Mouse (Mus musculus) B cell, adult 62 days (primary cell): ENCODE data around the gene Fam227a. TPM values are rescaled to one million over a fixed set of nuclear protein-coding genes. Genes with fewer than 3 reads are reported as not detected.

Source experiments
- total RNA-seq: library from RNA; stranded (reverse); gene quantifications from 4 replicates; pipeline ENCODE4 v1.2.4, GENCODE M21; 2023

The Fam227a gene
- 2.7 to 4.3 TPM (median 3.5 TPM) in 4 replicates for total RNA-seq

GRCm38 (mm10) chr15:79658531-79659375 is at the start of gene Fam227a, which contains the start of gene Cby1:
TSS of gene Fam227a (minus strand) at chr15:79658956.
TSS of gene Cby1 (plus strand) at chr15:79659199.

GRCm38 (mm10) chr15:79690426-79691022 is 31.8 kb upstream of the Fam227a start, which contains the start of gene Gtpbp1:
TSS of gene Gtpbp1 (plus strand) at chr15:79690845.

DNA sequence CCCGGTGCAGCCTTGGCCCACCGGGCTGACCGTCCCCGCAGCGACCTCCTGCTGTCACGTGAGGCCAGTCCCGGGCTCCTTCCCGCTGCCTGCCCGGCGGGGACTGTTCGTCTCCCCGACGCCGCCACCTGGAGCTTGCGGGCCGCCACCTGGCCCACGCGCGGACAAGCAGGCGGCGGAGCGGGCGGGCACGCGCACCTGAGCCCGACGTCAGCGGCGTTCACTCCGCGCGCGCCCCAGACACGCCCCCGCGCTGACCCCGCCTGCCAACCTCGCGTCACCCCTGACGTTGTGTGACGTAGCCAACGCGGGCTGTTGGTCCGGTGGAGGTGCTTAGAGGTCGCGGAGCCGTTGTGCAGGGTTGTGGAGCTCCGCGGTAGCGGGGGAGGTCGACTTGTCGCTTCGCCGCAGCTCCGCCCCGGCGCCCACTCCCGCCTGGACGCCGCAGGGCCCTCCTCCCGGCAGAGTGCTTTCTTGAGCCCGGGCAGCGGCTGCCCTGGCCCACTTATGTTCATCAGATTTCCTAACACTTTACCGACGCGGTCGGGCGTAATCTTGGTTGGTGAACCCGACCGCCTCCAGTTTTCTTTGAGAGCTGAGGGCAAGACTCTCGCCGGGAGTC is 29.0 kb upstream of the Fam227a start, which contains the start of gene Josd1:
Gene Josd1, minus strand, starts transcription at position 274 of the 622 bp plus-strand sequence.

GRCm38 (mm10) chr15:79670249-79670971 is 11.7 kb upstream of the Fam227a start, which contains the start of gene Tomm22:
TSS of gene Tomm22 (plus strand) at chr15:79670861.

DNA sequence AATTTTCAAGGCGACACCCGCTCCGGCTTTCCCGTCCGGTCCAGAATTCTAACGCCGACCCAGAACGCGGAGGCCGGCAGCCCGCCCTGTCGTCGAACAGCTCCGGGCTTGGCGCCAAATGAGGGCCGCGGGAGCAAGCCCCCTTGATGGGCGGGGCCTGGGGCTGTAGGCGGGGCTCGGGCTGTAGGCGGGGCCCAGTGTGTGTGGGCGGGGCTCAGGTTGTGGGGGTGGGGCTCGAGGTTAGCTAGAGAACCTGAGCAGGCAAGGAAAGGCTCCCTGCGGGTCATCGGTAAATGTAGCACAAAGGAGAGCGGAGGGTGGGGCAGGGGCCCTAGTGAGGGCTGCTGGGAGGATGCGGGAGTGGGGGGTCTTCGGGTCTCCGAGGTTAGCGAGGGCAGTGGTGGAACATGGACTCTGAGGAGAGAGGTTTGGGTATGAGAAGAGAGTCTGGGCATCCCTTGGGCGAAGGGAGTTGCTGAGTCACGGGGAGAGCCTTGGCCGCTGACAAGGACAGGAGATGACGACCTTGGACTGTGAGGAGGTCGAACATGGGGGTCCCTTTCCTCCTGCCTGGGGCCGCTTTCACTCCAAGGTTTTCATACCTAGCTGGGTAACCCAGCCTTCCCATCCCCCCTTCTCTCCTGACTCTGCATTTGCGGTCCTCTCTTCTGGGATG is 53.6 kb downstream of the Fam227a start, which contains the start of gene Dmc1:
Gene Dmc1, minus strand, starts transcription at position 120 of the 676 bp plus-strand sequence.

Other genes with a start within 250 kb of the Fam227a start
- 41.3 to 53.2 TPM (median 43.4 TPM) in 4 replicates for gene Csnk1e, start 203.4 kb downstream of the Fam227a start, total RNA-seq
- gene Kcnj4, start 153.7 kb downstream of the Fam227a start, total RNA-seq: not detected in 4 replicates
- not detected in 4 replicates for gene Kdelr3, start 142.5 kb downstream of the Fam227a start, total RNA-seq
- gene Ddx17, start 112.2 kb downstream of the Fam227a start, total RNA-seq: 407 to 417 TPM (median 412 TPM) in 4 replicates
- gene Dmc1, start 53.8 kb downstream of the Fam227a start, total RNA-seq: not detected in 4 replicates
- gene Cby1, start 243 bp upstream of the Fam227a start, total RNA-seq: 3.6 to 8.9 TPM (median 7.2 TPM) in 4 replicates
- 83.6 to 101 TPM (median 99.6 TPM) in 4 replicates for gene Tomm22, start 11.9 kb upstream of the Fam227a start, total RNA-seq
- gene Josd1, start 29.0 kb upstream of the Fam227a start, total RNA-seq: 26.2 to 28.8 TPM (median 26.8 TPM) in 4 replicates
- gene Gtpbp1, start 31.9 kb upstream of the Fam227a start, total RNA-seq: 67.7 to 76.0 TPM (median 68.7 TPM) in 4 replicates
- gene Sun2, start 83.6 kb upstream of the Fam227a start, total RNA-seq: 456 to 501 TPM (median 488 TPM) in 4 replicates
- gene Dnal4, start 118.9 kb upstream of the Fam227a start, total RNA-seq: 7.5 to 9.0 TPM (median 8.6 TPM) in 4 replicates
- gene Nptxr, start 145.8 kb upstream of the Fam227a start, total RNA-seq: 0.21 to 0.44 TPM (median 0.24 TPM) in 4 replicates
- not detected in 4 replicates for gene Npcd, start 175.3 kb upstream of the Fam227a start, total RNA-seq
- gene Cbx6, start 175.7 kb upstream of the Fam227a start, total RNA-seq: 10.9 to 19.0 TPM (median 15.8 TPM) in 4 replicates
- 281 to 328 TPM (median 317 TPM) in 4 replicates for gene Apobec3, start 232.7 kb upstream of the Fam227a start, total RNA-seq